Mouse (Mus musculus): ENCODE data around the gene Slc6a14. TPM values are rescaled to one million over a fixed set of nuclear protein-coding genes. Genes with fewer than 3 reads are reported as not detected.

Slc6a14 gene
- not detected for polyA plus RNA-seq (2012; fragmentation: generic; extraction: Trizol)
- long read RNA-seq, experiment 1 = 0 reads
- long read RNA-seq, experiment 2 = 0 reads

DNA sequence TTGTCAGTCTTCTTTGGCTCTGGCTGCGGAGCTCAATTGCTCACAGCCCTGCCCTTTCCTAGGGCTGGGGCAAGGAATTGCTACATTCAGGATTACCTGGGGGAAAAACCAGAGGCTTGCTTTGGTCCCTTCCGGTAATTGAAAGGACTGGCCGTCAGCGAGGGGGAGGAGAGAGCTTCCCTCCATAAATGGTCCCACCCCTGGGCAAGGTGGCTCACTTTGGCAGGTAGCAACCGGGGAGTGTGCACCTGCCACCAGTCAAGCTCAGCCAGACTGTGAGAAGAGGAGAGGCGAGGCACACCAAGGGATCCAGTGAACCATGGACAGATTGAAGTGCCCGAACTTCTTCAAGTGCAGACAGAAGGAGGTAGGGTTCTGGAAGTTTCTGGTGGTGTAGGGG, at the start of gene Slc6a14:
TSS of gene Slc6a14 (plus strand) at position 68 of the 400 bp plus-strand sequence.
- Histone ChIP-seq H3K79me3 (ENCODE audit: low read depth) (no peaks in the 10 kb centered on the region), H3K79me2 (ENCODE audit: control insufficient read depth, insufficient read depth) (no peaks in the 10 kb centered on the region)
- TF ChIP-seq MYOD1 (IDR thresholded peaks at IDR 0.05; ENCODE audit: control insufficient read depth, insufficient read length, low read depth) (no peak), MYOG (IDR thresholded peaks at IDR 0.05; ENCODE audit: control insufficient read depth, extremely low read depth, insufficient read length) (no peak), FOSL1 (IDR thresholded peaks at IDR 0.05; ENCODE audit: insufficient read depth, low read length, poor library complexity, severe bottlenecking) (no peak), MAX (IDR thresholded peaks at IDR 0.05) (no peak), CTCF (IDR thresholded peaks at IDR 0.05; ENCODE audit: control insufficient read depth, insufficient read depth, insufficient read length) (no peak), USF1 (IDR thresholded peaks at IDR 0.05; ENCODE audit: low read depth) (no peak), CEBPB (IDR thresholded peaks at IDR 0.05; ENCODE audit: low read depth) (no peak)

DNA sequence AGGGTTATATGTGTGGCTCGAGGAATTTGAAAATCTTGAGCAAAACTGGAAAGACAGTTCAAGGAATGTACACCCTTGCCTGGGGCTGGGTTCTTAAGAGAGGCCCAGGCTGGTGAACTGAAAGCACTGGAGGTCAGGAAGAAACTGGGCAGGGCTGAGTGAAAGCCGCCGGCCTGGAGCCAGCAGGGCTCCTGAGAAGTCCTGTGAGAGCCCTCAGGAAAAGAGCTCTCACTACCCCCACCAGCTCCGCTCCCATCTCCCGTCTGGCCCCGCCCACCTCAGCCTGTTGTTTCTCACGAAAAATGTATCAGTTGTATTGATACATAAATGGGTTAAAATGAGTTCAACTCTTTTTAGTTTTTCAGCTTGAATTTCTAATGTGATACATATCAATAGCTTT, 43.8 kb upstream of the Slc6a14 start:
- H3ac ChIP-seq (ENCODE audit: control insufficient read depth, insufficient read length, low read depth) = no peak overlapping the region
- no peaks in the 10 kb centered on the region for H3K79me3 ChIP-seq (ENCODE audit: low read depth)
- TF ChIP-seq USF1 (IDR thresholded peaks at IDR 0.05; ENCODE audit: low read depth) (no peak), MYOD1 (IDR thresholded peaks at IDR 0.05; ENCODE audit: control insufficient read depth, insufficient read length, low read depth) (no peak), CTCF (IDR thresholded peaks at IDR 0.05; ENCODE audit: control insufficient read depth, insufficient read depth, insufficient read length) (no peak), MYOG (IDR thresholded peaks at IDR 0.05; ENCODE audit: control insufficient read depth, extremely low read depth, insufficient read length) (no peak), MAX (IDR thresholded peaks at IDR 0.05) (no peak), FOSL1 (IDR thresholded peaks at IDR 0.05; ENCODE audit: insufficient read depth, low read length, poor library complexity, severe bottlenecking) (no peak), CEBPB (IDR thresholded peaks at IDR 0.05; ENCODE audit: low read depth) (no peak)
- no peak overlapping the region for H3K4me3 ChIP-seq (ENCODE audit: insufficient read depth, poor library complexity, severe bottlenecking)
- H3K79me2 ChIP-seq (ENCODE audit: control insufficient read depth, insufficient read depth) = no peaks in the 10 kb centered on the region
- H3K36me3 ChIP-seq (ENCODE audit: control insufficient read depth, insufficient read depth) = no peaks in the 10 kb centered on the region
- no peaks in the 10 kb centered on the region for H3K27me3 ChIP-seq (ENCODE audit: control insufficient read depth, insufficient read depth, insufficient read length)

More for the DNA sequence above, at the start of gene Slc6a14:
- H3K27me3 ChIP-seq (ENCODE audit: control insufficient read depth, insufficient read depth, insufficient read length) = no peaks in the 10 kb centered on the region
- H3K36me3 ChIP-seq (ENCODE audit: control insufficient read depth, insufficient read depth) = no peaks in the 10 kb centered on the region
- no peak within 1 kb of the TSS for H3ac ChIP-seq (ENCODE audit: control insufficient read depth, insufficient read length, low read depth)
- H3K4me3 ChIP-seq (ENCODE audit: insufficient read depth, poor library complexity, severe bottlenecking) = no peak within 1 kb of the TSS

DNA sequence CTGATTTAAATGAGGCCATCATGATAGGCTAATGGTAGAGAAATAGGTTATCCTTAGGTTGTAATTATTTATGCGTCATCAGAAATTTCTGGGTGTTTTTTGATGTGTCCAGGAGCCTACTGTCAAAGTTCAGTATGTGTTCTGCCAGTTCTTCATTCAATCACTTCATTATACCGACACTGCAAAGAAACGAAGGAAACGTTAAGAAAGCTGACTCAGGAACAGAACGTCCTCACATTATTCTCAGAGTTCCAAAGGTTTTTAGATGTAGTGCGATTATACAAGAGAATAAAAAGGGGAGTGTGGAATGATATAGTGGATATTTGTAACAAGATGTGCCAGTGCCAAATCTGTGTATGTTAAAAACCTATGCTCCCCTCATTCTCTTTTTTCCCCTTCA, 19.5 kb upstream of the Slc6a14 start:
- H3K36me3 ChIP-seq (ENCODE audit: control insufficient read depth, insufficient read depth) = no peaks in the 10 kb centered on the region
- H3K79me2 ChIP-seq (ENCODE audit: control insufficient read depth, insufficient read depth) = no peaks in the 10 kb centered on the region
- H3K4me3 ChIP-seq (ENCODE audit: insufficient read depth, poor library complexity, severe bottlenecking) = no peak overlapping the region
- no peak overlapping the region for H3ac ChIP-seq (ENCODE audit: control insufficient read depth, insufficient read length, low read depth)
- no peaks in the 10 kb centered on the region for H3K27me3 ChIP-seq (ENCODE audit: control insufficient read depth, insufficient read depth, insufficient read length)
- TF ChIP-seq MAX (IDR thresholded peaks at IDR 0.05) = no peak
- no peak for TF ChIP-seq FOSL1 (IDR thresholded peaks at IDR 0.05; ENCODE audit: insufficient read depth, low read length, poor library complexity, severe bottlenecking)
- no peak for TF ChIP-seq MYOD1 (IDR thresholded peaks at IDR 0.05; ENCODE audit: control insufficient read depth, insufficient read length, low read depth)
- TF ChIP-seq MYOG (IDR thresholded peaks at IDR 0.05; ENCODE audit: control insufficient read depth, extremely low read depth, insufficient read length) = no peak
- no peak for TF ChIP-seq USF1 (IDR thresholded peaks at IDR 0.05; ENCODE audit: low read depth)
- TF ChIP-seq CEBPB (IDR thresholded peaks at IDR 0.05; ENCODE audit: low read depth) = no peak
- H3K79me3 ChIP-seq (ENCODE audit: low read depth) = no peaks in the 10 kb centered on the region

DNA sequence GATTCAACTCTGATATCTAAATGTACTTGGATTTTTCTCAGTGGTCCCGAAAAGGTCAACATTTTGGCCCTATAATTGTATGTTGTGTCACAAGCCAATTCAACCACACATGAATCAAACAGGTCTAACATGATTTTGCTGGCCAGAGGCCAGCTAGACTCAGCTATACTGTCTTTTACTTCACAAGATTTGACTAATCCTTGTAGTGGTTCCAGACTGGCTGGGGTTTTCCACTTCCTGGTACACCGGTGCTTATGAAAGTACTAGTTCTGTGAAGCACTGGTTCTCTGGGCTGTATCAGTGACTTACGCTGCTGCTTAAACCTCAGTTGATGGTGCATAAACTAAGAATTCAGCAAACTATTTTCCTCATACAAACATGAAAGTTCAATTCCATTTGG, 19.0 kb upstream of the Slc6a14 start:
- TF ChIP-seq MAX (IDR thresholded peaks at IDR 0.05) = no peak
- no peak for TF ChIP-seq CTCF (IDR thresholded peaks at IDR 0.05; ENCODE audit: control insufficient read depth, insufficient read depth, insufficient read length)
- no peak for TF ChIP-seq MYOG (IDR thresholded peaks at IDR 0.05; ENCODE audit: control insufficient read depth, extremely low read depth, insufficient read length)
- no peak for TF ChIP-seq CEBPB (IDR thresholded peaks at IDR 0.05; ENCODE audit: low read depth)
- no peak for TF ChIP-seq FOSL1 (IDR thresholded peaks at IDR 0.05; ENCODE audit: insufficient read depth, low read length, poor library complexity, severe bottlenecking)
- no peak for TF ChIP-seq MYOD1 (IDR thresholded peaks at IDR 0.05; ENCODE audit: control insufficient read depth, insufficient read length, low read depth)
- no peak for TF ChIP-seq USF1 (IDR thresholded peaks at IDR 0.05; ENCODE audit: low read depth)
- no peaks in the 10 kb centered on the region for H3K36me3 ChIP-seq (ENCODE audit: control insufficient read depth, insufficient read depth)
- H3ac ChIP-seq (ENCODE audit: control insufficient read depth, insufficient read length, low read depth) = no peak overlapping the region
- H3K27me3 ChIP-seq (ENCODE audit: control insufficient read depth, insufficient read depth, insufficient read length) = no peaks in the 10 kb centered on the region
- H3K79me3 ChIP-seq (ENCODE audit: low read depth) = no peaks in the 10 kb centered on the region
- no peaks in the 10 kb centered on the region for H3K79me2 ChIP-seq (ENCODE audit: control insufficient read depth, insufficient read depth)
- no peak overlapping the region for H3K4me3 ChIP-seq (ENCODE audit: insufficient read depth, poor library complexity, severe bottlenecking)

DNA sequence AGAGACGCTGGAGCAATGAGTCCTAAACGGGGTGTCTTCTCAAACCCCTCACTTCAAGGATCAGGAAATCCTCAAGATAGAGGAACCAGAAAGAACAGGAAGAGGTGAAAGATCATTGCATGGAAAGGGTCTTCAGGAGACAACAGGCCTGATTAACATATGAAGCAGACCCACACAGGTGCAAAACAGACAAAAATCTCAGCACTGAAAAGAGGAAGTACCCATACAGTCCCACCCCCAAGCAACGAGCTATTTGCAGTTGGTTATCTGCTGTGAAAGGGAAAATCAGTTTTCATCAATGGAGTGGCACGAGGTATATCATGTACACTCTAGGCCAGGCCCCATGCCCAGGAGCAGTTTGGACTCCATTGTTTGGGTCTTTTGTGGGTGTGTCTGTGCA, 13.1 kb upstream of the Slc6a14 start:
- H3ac ChIP-seq (ENCODE audit: control insufficient read depth, insufficient read length, low read depth) = no peak overlapping the region
- TF ChIP-seq FOSL1 (IDR thresholded peaks at IDR 0.05; ENCODE audit: insufficient read depth, low read length, poor library complexity, severe bottlenecking) (no peak), MYOG (IDR thresholded peaks at IDR 0.05; ENCODE audit: control insufficient read depth, extremely low read depth, insufficient read length) (no peak), MYOD1 (IDR thresholded peaks at IDR 0.05; ENCODE audit: control insufficient read depth, insufficient read length, low read depth) (no peak), USF1 (IDR thresholded peaks at IDR 0.05; ENCODE audit: low read depth) (no peak)
- no peaks in the 10 kb centered on the region for H3K79me2 ChIP-seq (ENCODE audit: control insufficient read depth, insufficient read depth)
- H3K4me3 ChIP-seq (ENCODE audit: insufficient read depth, poor library complexity, severe bottlenecking) = no peak overlapping the region
- no peaks in the 10 kb centered on the region for H3K79me3 ChIP-seq (ENCODE audit: low read depth)
- no peaks in the 10 kb centered on the region for H3K36me3 ChIP-seq (ENCODE audit: control insufficient read depth, insufficient read depth)
- no peaks in the 10 kb centered on the region for H3K27me3 ChIP-seq (ENCODE audit: control insufficient read depth, insufficient read depth, insufficient read length)

DNA sequence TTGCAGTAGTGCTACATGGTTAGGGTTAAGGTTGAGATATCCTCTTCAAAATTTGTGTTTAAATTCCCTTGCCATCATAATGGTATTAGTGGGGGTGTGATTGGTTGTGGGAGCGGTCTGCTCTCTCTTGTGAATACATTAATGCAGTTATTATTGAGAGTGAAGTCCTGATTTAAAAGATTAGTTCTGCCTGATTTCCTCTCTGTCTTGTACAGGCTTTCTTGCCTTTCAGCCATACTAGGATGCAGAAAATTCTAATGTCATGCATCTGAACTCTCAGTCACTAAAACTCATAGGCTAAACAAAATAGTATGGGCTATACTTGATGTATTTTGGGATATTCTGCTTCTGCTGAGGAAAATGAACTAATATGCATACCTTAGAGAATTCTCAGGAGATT, 10.2 kb upstream of the Slc6a14 start:
- H3K79me2 ChIP-seq (ENCODE audit: control insufficient read depth, insufficient read depth) = no peaks in the 10 kb centered on the region
- no peaks in the 10 kb centered on the region for H3K36me3 ChIP-seq (ENCODE audit: control insufficient read depth, insufficient read depth)

More for the DNA sequence above, 10.2 kb upstream of the Slc6a14 start:
- H3K27me3 ChIP-seq (ENCODE audit: control insufficient read depth, insufficient read depth, insufficient read length) = no peaks in the 10 kb centered on the region
- no peak overlapping the region for H3ac ChIP-seq (ENCODE audit: control insufficient read depth, insufficient read length, low read depth)
- H3K79me3 ChIP-seq (ENCODE audit: low read depth) = no peaks in the 10 kb centered on the region
- H3K4me3 ChIP-seq (ENCODE audit: insufficient read depth, poor library complexity, severe bottlenecking) = no peak overlapping the region
- TF ChIP-seq MYOG (IDR thresholded peaks at IDR 0.05; ENCODE audit: control insufficient read depth, extremely low read depth, insufficient read length) = no peak
- no peak for TF ChIP-seq CTCF (IDR thresholded peaks at IDR 0.05; ENCODE audit: control insufficient read depth, insufficient read depth, insufficient read length)
- TF ChIP-seq CEBPB (IDR thresholded peaks at IDR 0.05; ENCODE audit: low read depth) = no peak
- no peak for TF ChIP-seq MYOD1 (IDR thresholded peaks at IDR 0.05; ENCODE audit: control insufficient read depth, insufficient read length, low read depth)
- TF ChIP-seq USF1 (IDR thresholded peaks at IDR 0.05; ENCODE audit: low read depth) = no peak
- TF ChIP-seq FOSL1 (IDR thresholded peaks at IDR 0.05; ENCODE audit: insufficient read depth, low read length, poor library complexity, severe bottlenecking) = no peak
- TF ChIP-seq MAX (IDR thresholded peaks at IDR 0.05) = no peak

Data from C2C12 (cell line).